Mouse (Mus musculus) right cerebral cortex, postnatal 36 days (tissue): Measurements from ENCODE around the gene Timp3.

Experiments
- DNase-seq, 2 experiments: peaks; one replicate each; pipeline ENCODE4 v3.0.0; 2022; ENCODE audit warnings: low spot score in 2 of 2, mixed read lengths in 1 of 2

Timp3 gene

DNA sequence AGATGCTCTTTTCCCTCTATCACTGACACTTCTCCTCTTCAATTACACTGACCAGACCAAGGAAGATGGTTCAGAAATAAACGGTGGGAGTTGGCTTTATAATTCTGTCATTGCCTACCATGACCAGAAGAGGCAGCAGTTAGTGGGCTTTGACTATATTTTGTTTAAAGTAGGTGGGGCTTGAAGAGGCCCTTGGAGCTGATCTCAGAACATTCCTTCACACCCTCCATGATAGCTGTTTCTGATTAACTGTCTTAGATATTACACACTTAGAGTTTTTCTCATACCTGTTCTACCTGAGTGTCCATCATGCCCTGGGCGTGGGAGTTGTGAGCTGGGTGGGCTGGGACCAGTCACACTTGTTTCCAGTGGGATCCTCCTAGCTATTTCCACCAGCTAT is 28.5 kb downstream of the Timp3 start:
- no peak for DNase-seq

DNA sequence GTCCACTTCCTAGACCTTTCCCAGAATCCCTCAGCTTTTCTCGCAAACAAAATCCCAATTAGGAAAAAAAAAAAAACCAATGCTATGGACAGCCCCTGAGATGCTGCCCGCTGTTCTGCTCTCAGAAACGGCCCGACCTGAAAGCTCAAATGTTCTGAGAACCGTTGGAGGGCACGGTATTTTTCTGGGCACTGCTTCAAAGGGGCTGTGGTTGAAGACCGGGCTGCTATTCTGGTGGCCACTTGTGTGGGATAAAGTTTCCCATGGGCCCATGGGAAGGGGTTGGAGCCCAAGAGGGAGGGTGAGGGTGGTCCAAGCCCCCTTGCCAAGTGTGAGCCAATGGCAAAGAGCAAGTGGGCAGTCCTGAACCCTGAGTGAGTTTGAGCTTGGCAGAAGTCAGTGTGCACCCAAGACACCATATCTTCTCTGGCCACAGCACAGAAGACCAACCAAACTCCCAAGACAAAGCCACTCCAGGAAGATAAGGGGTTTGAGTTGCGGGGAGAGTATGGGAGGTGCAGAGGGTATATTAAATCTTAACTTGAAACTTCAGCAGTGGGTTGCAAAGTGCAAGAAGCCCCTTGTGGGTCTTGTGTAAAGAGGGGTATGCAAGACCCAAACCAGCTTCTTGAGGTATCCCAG is 29.2 kb downstream of the Timp3 start:
- DNase-seq: no peak

DNA sequence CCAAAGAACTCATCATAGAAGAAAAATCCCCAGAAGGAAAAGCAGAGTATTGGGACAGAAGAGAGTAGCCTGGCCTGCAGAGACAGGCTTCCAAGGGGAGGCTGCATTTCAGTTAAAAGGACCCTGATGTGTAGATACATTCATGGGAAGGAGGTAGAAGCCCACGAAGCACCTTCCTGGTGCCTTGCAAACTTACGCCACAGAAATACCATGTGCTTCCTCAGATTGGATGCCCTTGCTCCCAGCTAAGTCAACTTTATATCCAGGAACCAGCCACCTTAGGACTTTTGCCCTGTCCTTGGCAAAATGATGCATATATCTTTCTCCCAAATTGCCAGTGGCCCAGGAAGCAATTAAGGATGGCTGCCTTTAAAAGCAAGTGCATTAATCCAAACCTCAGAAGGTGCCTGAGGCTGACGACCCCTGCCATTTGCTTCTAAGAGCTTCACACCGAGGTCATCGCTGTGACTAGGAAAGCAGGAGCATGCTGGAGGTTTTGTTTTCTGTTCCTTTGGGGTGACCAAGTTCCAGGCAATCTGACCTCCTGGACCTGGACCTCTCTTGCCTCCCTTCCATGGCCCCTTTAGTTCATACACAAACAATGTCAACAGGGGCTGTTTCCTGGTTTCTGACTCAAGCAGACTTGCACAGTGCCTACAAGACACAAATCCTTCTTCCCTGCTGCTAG is 31.0 kb downstream of the Timp3 start:
- no peak for DNase-seq

- no peak for DNase-seq
Measured at GRCm38 (mm10) chr10:86331681-86332281, 31.6 kb downstream of the Timp3 start.

GRCm38 (mm10) chr10:86332942-86333341 is 32.8 kb downstream of the Timp3 start:
- DNase-seq: no peak

GRCm38 (mm10) chr10:86334581-86334980 is 34.4 kb downstream of the Timp3 start:
- no peak for DNase-seq

- DNase-seq: no peak
Measured at GRCm38 (mm10) chr10:86336506-86336905, 36.3 kb downstream of the Timp3 start.

DNA sequence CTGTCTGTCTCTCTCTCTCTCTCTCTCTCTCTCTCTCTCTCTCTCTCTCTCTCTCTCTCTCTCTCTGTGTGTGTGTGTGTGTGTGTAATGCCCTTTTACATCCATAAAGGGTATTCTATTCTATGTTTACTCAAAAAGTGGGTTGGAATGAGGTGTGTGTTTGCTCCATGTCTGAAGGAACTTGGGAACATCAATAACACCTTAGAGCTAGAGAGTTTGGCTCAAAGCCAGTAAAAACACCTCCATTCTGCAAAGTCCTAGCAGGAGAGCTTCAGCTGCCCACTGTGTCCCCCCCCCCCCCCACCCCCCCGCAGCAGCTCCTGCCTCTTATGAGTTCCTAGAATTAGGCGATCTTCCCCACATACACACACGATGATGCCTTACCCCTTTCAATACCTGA is 37.1 kb downstream of the Timp3 start:
- no peak for DNase-seq

- no peak for DNase-seq
Measured at GRCm38 (mm10) chr10:86338121-86338715, 38.0 kb downstream of the Timp3 start.

GRCm38 (mm10) chr10:86339121-86339520 is 38.9 kb downstream of the Timp3 start:
- DNase-seq: no peak

DNA sequence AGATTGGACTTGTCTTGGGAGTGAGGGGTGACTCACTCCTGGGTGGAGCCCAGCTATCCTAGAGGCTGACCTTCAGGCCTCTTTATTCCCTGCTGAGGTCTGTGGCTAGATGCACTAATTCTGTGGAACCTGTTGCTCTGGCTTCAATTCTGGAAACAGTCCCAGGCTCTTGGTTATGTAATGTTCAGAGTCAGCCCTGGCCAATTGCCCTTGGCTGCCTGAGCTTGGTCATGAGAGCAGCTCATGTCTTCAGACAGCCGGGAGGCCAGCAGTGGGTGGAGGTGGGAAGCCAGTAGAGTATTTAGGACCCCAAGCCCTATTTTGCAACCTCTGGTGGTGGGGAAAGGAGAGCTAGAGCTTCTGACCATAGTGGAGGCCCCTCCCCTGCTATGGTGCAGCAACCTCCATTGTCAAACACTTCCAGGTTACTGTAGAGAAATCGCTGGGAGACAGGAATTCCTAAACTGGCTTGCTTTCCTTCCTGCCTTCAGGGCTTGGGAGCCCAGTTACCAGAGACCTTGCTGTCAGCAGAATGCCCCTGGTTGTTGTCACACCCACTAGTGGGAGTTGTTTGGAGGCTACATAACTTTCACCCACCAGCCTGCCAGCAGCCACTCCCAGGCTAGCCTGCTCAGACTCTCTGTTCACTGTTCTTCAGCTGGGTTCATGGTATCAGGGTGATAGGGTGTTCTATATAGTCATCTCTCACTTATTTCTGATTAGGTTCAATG is 39.6 kb downstream of the Timp3 start:
- DNase-seq: peak; percentile 56 to 70

- DNase-seq: no peak
Measured at GRCm38 (mm10) chr10:86340421-86340820, 40.2 kb downstream of the Timp3 start.

- DNase-seq: no peak
Measured at GRCm38 (mm10) chr10:86340991-86341527, 40.9 kb downstream of the Timp3 start.

- no peak for DNase-seq
Measured at GRCm38 (mm10) chr10:86341589-86341988, 41.4 kb downstream of the Timp3 start.

GRCm38 (mm10) chr10:86342151-86342550 is 42.0 kb downstream of the Timp3 start:
- DNase-seq: no peak

DNA sequence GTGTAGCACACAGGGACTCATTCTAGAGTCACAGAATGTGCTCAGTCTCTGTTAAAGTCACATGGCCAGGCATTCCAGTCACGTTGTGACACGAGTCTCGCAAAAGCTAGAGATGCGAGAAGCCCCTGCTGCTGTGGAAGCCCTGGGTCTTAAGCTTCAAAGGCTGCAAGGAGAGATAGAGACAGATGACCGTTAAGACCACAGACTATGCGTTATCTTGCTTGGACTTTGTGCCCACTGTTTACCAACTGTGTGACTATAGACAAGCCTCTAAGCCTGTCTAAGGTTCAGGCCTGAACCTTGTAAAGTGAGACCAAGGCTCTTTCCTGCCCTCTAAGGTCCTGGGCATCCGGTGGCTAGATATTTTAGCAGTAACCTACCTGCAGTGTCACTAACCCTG is 42.5 kb downstream of the Timp3 start:
- no peak for DNase-seq

DNA sequence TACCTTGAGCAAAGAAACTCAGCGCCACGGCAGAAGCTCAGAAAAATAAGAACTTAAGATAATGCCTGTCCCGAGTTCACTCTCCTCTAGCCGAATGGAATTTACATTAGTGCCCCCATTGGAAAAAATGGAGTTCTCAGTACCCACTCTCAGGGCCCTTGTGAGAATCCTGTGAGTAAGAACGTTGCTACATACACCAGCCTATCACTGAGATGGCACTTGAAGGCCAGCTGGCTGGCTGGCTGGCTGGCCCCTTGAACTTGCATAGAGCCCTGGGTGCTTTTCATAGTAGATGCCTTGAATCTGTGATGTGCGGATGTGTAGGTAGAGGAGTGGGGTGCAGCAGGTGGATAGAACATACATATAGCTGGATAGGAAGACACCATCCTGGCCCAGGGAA is 43.2 kb downstream of the Timp3 start:
- DNase-seq: no peak

DNA sequence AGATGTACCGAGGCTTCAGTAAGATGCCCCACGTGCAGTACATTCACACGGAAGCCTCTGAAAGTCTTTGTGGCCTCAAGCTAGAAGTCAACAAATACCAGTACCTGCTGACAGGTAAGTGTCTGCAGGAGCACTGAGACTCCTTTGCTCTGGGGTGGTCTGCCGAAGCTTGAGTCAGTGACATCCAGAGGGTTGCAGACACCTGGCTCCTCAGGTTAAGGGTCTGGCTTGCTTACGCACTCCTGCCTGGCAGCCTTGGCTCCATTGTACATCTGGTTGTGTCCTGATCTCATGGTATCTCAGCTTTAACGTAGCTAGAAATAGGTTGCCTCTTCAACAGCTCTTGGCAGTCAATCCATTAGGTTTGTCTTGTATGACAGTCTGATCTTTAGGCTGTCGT is 43.8 kb downstream of the Timp3 start:
- DNase-seq: no peak

DNA sequence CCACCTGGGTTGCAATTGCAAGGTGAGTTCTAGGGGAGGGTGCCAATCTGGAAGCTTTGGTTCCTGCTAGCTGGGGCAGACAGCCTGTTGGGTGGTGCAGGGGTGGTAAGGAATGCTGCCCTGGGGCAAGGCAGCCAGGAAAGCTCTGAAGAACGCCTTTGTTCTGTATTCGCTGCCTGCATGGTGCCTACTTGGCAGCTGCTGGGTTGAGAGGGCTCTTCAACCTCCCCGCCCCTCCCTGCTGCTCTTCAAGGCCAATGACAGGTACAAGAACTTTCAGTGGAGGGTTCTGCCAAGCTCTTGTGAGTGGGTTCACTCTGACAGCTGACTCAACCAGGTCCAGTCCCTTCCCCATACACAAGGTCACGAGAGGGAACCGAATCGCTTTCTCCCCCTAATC is 44.5 kb downstream of the Timp3 start:
- DNase-seq: no peak

DNA sequence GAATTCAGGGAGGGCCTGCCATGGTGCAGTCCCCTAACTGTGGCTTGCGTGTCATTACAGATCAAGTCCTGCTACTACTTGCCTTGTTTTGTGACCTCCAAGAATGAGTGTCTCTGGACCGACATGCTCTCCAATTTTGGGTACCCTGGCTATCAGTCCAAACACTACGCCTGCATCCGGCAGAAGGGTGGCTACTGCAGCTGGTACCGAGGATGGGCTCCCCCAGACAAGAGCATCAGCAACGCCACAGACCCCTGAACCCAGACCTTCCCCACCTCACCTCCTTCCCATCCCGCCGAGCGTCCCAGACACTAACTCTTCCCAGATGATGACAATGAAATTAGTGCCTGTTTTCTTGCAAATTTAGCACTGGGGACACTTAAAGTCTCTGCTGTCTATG is 45.5 kb downstream of the Timp3 start:
- no peak for DNase-seq

GRCm38 (mm10) chr10:86346235-86346840 is 46.2 kb downstream of the Timp3 start:
- no peak for DNase-seq
